Mouse (Mus musculus): ENCODE measurements at regions not wholly inside any gene's neighbourhood (a gene's known extent, or its start where the extent isn't known, plus 50 kb on each side); places are given as distances from the start of the nearest gene placed in this dataset.
A peak's percentile ranks its signal among the peaks of the same experiment; 100 is the strongest.

DNA sequence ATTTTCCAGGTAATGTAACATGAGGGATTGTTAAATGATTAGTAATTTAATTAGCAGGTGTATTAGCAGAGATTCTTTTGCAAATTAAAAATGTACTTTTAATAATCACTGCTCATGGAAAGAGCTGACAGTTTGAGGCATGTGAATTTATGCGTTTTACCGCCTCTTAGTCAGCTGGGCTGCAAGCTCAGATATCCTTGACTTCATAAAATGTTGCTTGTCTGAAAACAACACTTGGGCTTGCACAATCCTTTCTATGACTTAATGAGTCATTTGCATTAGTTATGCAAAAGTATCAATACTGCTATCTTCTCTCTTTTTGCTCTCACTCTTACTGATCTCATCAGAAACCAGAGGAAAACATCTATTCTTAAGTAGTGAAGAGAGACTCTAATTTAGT lies 571.3 kb upstream of the Pdzrn3 start:
- no peaks in the 10 kb centered on the region for H3K36me3 ChIP-seq (replicated peaks; ENCODE audit: control insufficient read depth, insufficient read depth, low read depth, low read length)
- H3K4me1 ChIP-seq (ENCODE audit: control insufficient read depth, insufficient read depth, low read length) = no peaks in the 10 kb centered on the region
- H3K4me3 ChIP-seq (ENCODE audit: low read depth, low read length) = no peak overlapping the region
- ATAC-seq (replicated peaks; ENCODE audit: insufficient number of reproducible peaks, low FRiP score, low TSS enrichment, low read depth) (no peak), DNase-seq (ENCODE audit: low spot score) (no peak)
- no peak overlapping the region for H3K27ac ChIP-seq (replicated peaks; ENCODE audit: low read depth, low read length)
- no peak overlapping the region for H3K9ac ChIP-seq (replicated peaks; ENCODE audit: low read length)
- H3K4me2 ChIP-seq (ENCODE audit: low read depth, low read length) = no peak overlapping the region
- no peaks in the 10 kb centered on the region for H3K27me3 ChIP-seq (ENCODE audit: control insufficient read depth, insufficient read depth, low read length)
- WGBS = 93% methylated on average over 2 of the region's 2 CpGs
- no peaks in the 10 kb centered on the region for H3K9me3 ChIP-seq (replicated peaks; ENCODE audit: control insufficient read depth, low read length)

DNA sequence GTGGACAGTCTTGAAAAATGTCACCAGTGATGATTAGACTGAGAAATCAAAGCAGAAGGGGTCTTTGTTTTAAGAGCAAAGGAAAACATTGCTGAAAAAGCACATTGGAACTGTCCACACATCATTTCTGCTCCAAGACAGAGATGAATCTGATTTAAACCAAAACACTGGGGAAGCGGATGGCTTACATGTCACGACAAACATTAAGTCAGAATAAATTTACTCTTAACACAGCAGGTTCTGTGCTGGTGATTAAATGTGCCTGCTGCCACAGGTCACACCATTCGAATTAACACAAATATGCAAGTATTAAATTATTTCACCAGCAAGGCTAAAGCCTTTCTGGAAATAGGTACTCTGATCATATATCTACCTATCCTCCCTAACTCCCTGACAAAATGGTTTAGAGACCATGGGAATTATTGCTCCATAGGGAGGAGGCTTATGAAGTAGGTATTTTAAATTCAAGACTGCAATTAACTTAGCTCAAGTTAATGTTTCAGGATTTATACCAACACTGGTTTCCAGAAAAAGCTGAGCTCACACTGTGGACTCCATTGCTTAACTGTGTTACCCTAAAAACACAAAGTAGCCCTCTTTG lies 562.7 kb upstream of the Pdzrn3 start:
- Histone ChIP-seq H3K27me3 (ENCODE audit: control insufficient read depth, insufficient read depth, low read length) (no peaks in the 10 kb centered on the region), H3K36me3 (replicated peaks; ENCODE audit: control insufficient read depth, insufficient read depth, low read depth, low read length) (no peaks in the 10 kb centered on the region), H3K9me3 (replicated peaks; ENCODE audit: control insufficient read depth, low read length) (no peaks in the 10 kb centered on the region), H3K9ac (replicated peaks; ENCODE audit: low read length) (no peak overlapping the region), H3K4me2 (ENCODE audit: low read depth, low read length) (no peak overlapping the region), H3K4me3 (ENCODE audit: low read depth, low read length) (no peak overlapping the region), H3K4me1 (ENCODE audit: control insufficient read depth, insufficient read depth, low read length) (no peaks in the 10 kb centered on the region), H3K27ac (replicated peaks; ENCODE audit: low read depth, low read length) (no peak overlapping the region)
- DNase-seq (ENCODE audit: low spot score) = no peak
- 72% methylated on average over 3 of the region's 3 CpGs for WGBS
- no peak for ATAC-seq (replicated peaks; ENCODE audit: insufficient number of reproducible peaks, low FRiP score, low TSS enrichment, low read depth)

- Histone ChIP-seq H3K4me3 (ENCODE audit: low read depth, low read length) (no peak overlapping the region), H3K27ac (replicated peaks; ENCODE audit: low read depth, low read length) (no peak overlapping the region), H3K4me2 (ENCODE audit: low read depth, low read length) (no peak overlapping the region), H3K27me3 (ENCODE audit: control insufficient read depth, insufficient read depth, low read length) (no peaks in the 10 kb centered on the region), H3K9me3 (replicated peaks; ENCODE audit: control insufficient read depth, low read length) (no peaks in the 10 kb centered on the region), H3K4me1 (ENCODE audit: control insufficient read depth, insufficient read depth, low read length) (no peaks in the 10 kb centered on the region), H3K9ac (replicated peaks; ENCODE audit: low read length) (no peak overlapping the region), H3K36me3 (replicated peaks; ENCODE audit: control insufficient read depth, insufficient read depth, low read depth, low read length) (no peaks in the 10 kb centered on the region)
- DNase-seq (ENCODE audit: low spot score) (no peak), ATAC-seq (replicated peaks; ENCODE audit: insufficient number of reproducible peaks, low FRiP score, low TSS enrichment, low read depth) (peak; percentile 23; the same call in 1 of the 2 replicates)
- 60% methylated on average over 4 of the region's 4 CpGs for WGBS
These were observed 560.8 kb upstream of the Pdzrn3 start for GRCm38 (mm10) chr6:101938393-101938985.

DNA sequence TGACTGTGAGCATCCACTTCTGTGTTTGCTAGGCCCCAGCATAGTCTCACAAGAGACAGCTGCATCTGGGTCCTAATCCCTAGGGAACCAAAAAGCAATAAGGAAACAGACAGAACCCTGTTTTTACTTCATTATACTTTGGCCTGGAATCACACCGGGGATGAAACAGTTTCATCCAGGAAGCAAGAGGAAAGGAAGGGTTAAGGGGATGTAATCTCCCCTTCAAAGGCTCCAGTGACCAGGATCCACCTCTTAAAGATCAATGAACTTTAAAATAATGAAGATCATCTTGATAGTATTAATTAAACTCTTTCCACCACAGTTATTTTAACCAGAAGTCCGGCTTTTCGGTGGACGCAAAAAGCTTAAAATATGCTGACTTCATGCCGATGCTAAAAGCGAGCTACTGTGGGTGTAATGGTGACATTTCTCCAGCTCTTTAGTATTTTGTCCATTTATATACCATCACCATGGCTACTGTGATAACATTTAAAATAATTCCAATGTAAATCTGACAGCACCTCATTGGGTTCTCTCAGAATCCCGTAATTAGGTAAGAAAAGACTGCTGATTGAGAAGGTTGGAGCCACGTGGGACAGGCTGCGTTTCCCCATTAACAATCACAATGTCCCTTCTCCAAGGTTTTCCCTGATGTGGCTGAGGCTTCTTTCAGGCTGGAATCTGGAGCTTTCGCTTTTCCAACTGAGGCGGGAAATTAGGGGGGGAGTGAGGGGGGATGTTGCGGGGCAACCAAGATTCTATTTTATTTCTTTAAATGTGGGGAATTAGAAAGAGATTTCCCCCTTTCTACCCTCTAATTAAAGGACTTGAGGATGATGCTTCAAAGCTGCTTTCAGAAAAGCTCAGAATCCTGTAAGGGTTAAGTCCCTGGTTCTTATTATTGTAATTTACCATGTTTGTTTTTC lies 560.0 kb upstream of the Pdzrn3 start:
- no peaks in the 10 kb centered on the region for H3K27me3 ChIP-seq (ENCODE audit: control insufficient read depth, insufficient read depth, low read length)
- no peaks in the 10 kb centered on the region for H3K4me1 ChIP-seq (ENCODE audit: control insufficient read depth, insufficient read depth, low read length)
- no peaks in the 10 kb centered on the region for H3K36me3 ChIP-seq (replicated peaks; ENCODE audit: control insufficient read depth, insufficient read depth, low read depth, low read length)
- DNase-seq (ENCODE audit: low spot score) = peak; percentile 32
- no peak overlapping the region for H3K27ac ChIP-seq (replicated peaks; ENCODE audit: low read depth, low read length)
- WGBS = 57% methylated on average over 12 of the region's 12 CpGs
- H3K4me2 ChIP-seq (ENCODE audit: low read depth, low read length) = no peak overlapping the region
- no peak overlapping the region for H3K9ac ChIP-seq (replicated peaks; ENCODE audit: low read length)
- no peak for ATAC-seq (replicated peaks; ENCODE audit: insufficient number of reproducible peaks, low FRiP score, low TSS enrichment, low read depth)
- H3K4me3 ChIP-seq (ENCODE audit: low read depth, low read length) = no peak overlapping the region
- no peaks in the 10 kb centered on the region for H3K9me3 ChIP-seq (replicated peaks; ENCODE audit: control insufficient read depth, low read length)

- Histone ChIP-seq H3K36me3 (replicated peaks; ENCODE audit: control insufficient read depth, insufficient read depth, low read depth, low read length) (no peaks in the 10 kb centered on the region), H3K27me3 (ENCODE audit: control insufficient read depth, insufficient read depth, low read length) (no peaks in the 10 kb centered on the region), H3K4me3 (ENCODE audit: low read depth, low read length) (no peak overlapping the region), H3K4me2 (ENCODE audit: low read depth, low read length) (no peak overlapping the region), H3K4me1 (ENCODE audit: control insufficient read depth, insufficient read depth, low read length) (no peaks in the 10 kb centered on the region), H3K9ac (replicated peaks; ENCODE audit: low read length) (no peak overlapping the region), H3K9me3 (replicated peaks; ENCODE audit: control insufficient read depth, low read length) (no peaks in the 10 kb centered on the region), H3K27ac (replicated peaks; ENCODE audit: low read depth, low read length) (no peak overlapping the region)
- WGBS = 93% methylated on average over 5 of the region's 5 CpGs
- DNase-seq (ENCODE audit: low spot score) (no peak), ATAC-seq (replicated peaks; ENCODE audit: insufficient number of reproducible peaks, low FRiP score, low TSS enrichment, low read depth) (no peak)
These were observed 554.1 kb upstream of the Pdzrn3 start for GRCm38 (mm10) chr6:101931768-101932167.

GRCm38 (mm10) chr6:101921686-101922085 lies 544.0 kb upstream of the Pdzrn3 start:
- no peak overlapping the region for H3K9ac ChIP-seq (replicated peaks; ENCODE audit: low read length)
- DNase-seq (ENCODE audit: low spot score) (no peak), ATAC-seq (replicated peaks; ENCODE audit: insufficient number of reproducible peaks, low FRiP score, low TSS enrichment, low read depth) (no peak)
- no peaks in the 10 kb centered on the region for H3K36me3 ChIP-seq (replicated peaks; ENCODE audit: control insufficient read depth, insufficient read depth, low read depth, low read length)
- no peak overlapping the region for H3K4me3 ChIP-seq (ENCODE audit: low read depth, low read length)
- H3K4me1 ChIP-seq (ENCODE audit: control insufficient read depth, insufficient read depth, low read length) = no peaks in the 10 kb centered on the region
- no peak overlapping the region for H3K27ac ChIP-seq (replicated peaks; ENCODE audit: low read depth, low read length)
- H3K4me2 ChIP-seq (ENCODE audit: low read depth, low read length) = no peak overlapping the region
- H3K9me3 ChIP-seq (replicated peaks; ENCODE audit: control insufficient read depth, low read length) = no peaks in the 10 kb centered on the region
- no peaks in the 10 kb centered on the region for H3K27me3 ChIP-seq (ENCODE audit: control insufficient read depth, insufficient read depth, low read length)
- 70% methylated on average over 4 of the region's 4 CpGs for WGBS

DNA sequence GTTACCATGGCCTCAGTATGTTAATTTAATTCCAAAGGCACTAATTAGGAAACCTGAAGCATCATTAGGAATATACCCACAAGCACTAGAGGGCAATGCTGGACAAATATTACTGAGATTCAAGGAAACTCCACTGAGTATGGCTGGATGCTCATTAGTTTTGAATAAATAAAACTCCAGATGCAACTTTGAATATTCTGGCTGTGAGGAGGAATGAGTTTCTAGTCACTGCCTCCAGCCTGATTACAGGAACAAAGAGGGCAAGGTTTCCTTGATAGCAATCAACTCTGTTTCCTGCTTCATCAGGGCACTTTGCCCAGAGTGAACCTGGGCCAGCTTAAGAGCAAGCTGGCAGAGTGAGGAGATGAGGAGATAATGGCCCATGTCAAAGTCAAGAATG lies 543.5 kb upstream of the Pdzrn3 start:
- H3K4me1 ChIP-seq (ENCODE audit: control insufficient read depth, insufficient read depth, low read length) = no peaks in the 10 kb centered on the region
- no peak overlapping the region for H3K9ac ChIP-seq (replicated peaks; ENCODE audit: low read length)
- no peak overlapping the region for H3K4me2 ChIP-seq (ENCODE audit: low read depth, low read length)
- H3K27ac ChIP-seq (replicated peaks; ENCODE audit: low read depth, low read length) = no peak overlapping the region
- no peak for DNase-seq (ENCODE audit: low spot score)
- H3K9me3 ChIP-seq (replicated peaks; ENCODE audit: control insufficient read depth, low read length) = no peaks in the 10 kb centered on the region
- H3K27me3 ChIP-seq (ENCODE audit: control insufficient read depth, insufficient read depth, low read length) = no peaks in the 10 kb centered on the region
- ATAC-seq (replicated peaks; ENCODE audit: insufficient number of reproducible peaks, low FRiP score, low TSS enrichment, low read depth) = no peak
- H3K36me3 ChIP-seq (replicated peaks; ENCODE audit: control insufficient read depth, insufficient read depth, low read depth, low read length) = no peaks in the 10 kb centered on the region
- no peak overlapping the region for H3K4me3 ChIP-seq (ENCODE audit: low read depth, low read length)

GRCm38 (mm10) chr6:101918914-101919313 lies 541.2 kb upstream of the Pdzrn3 start:
- H3K4me3 ChIP-seq (ENCODE audit: low read depth, low read length) = no peak overlapping the region
- no peak for DNase-seq (ENCODE audit: low spot score)
- no peaks in the 10 kb centered on the region for H3K36me3 ChIP-seq (replicated peaks; ENCODE audit: control insufficient read depth, insufficient read depth, low read depth, low read length)
- H3K27ac ChIP-seq (replicated peaks; ENCODE audit: low read depth, low read length) = no peak overlapping the region
- no peak for ATAC-seq (replicated peaks; ENCODE audit: insufficient number of reproducible peaks, low FRiP score, low TSS enrichment, low read depth)
- H3K9me3 ChIP-seq (replicated peaks; ENCODE audit: control insufficient read depth, low read length) = no peaks in the 10 kb centered on the region
- no peaks in the 10 kb centered on the region for H3K27me3 ChIP-seq (ENCODE audit: control insufficient read depth, insufficient read depth, low read length)
- no peaks in the 10 kb centered on the region for H3K4me1 ChIP-seq (ENCODE audit: control insufficient read depth, insufficient read depth, low read length)
- H3K9ac ChIP-seq (replicated peaks; ENCODE audit: low read length) = no peak overlapping the region
- no peak overlapping the region for H3K4me2 ChIP-seq (ENCODE audit: low read depth, low read length)
